Mouse (Mus musculus) embryonic fibroblast, embryonic 13.5 days (primary cell): ENCODE results near the gene Gm17490. TPM values are rescaled to one million over a fixed set of nuclear protein-coding genes. Genes with fewer than 3 reads are reported as not detected.

Source experiments
- H3K27ac ChIP-seq: 2 replicates; pipeline ENCODE4 v1.5.1; 2012; ENCODE audit warnings: low read length, control low read depth, inconsistent platforms; ENCODE audit not compliant: insufficient read depth
- H3K4me1 ChIP-seq: 2 replicates; pipeline ENCODE4 v1.6.1; 2011; ENCODE audit warnings: low read length; ENCODE audit not compliant: control insufficient read depth, insufficient read depth
- H3K4me3 ChIP-seq: 2 replicates; pipeline ENCODE4 v1.5.1; 2011; ENCODE audit warnings: mild to moderate bottlenecking, control low read depth, low read length; ENCODE audit not compliant: insufficient read depth
- CTCF ChIP-seq: IDR thresholded peaks from 2 replicates; pipeline ENCODE4 v1.5.1; 2011; ENCODE audit warnings: mild to moderate bottlenecking, control low read depth, low read length, moderate library complexity, borderline replicate concordance; ENCODE audit not compliant: insufficient read depth
- POLR2A ChIP-seq: IDR thresholded peaks from 2 replicates; pipeline ENCODE4 v1.6.1; 2011; ENCODE audit warnings: low read depth, mild to moderate bottlenecking, control low read depth, low read length, moderate library complexity
- polyA plus RNA-seq: library from polyadenylated mRNA; stranded (reverse); fragments of >200 nt; gene quantifications from 2 replicates; pipeline ENCODE4 v1.2.4, GENCODE M21; 2011; ENCODE audit warnings: low read depth; ENCODE audit not compliant: missing spikeins, insufficient read length

Gm17490 gene
- polyA plus RNA-seq, 1 experiment: not detected

- Histone ChIP-seq H3K4me1 (no peaks in the 10 kb centered on the region; the same call in 1 of the 2 replicates), H3K27ac (no peak overlapping the region), H3K4me3 (peak overlapping the region; percentile 90)
- TF ChIP-seq POLR2A (peak; percentile 81), CTCF (peak; percentile 100)
Measured at GRCm38 (mm10) chr2:11602506-11603489, 23.3 kb downstream of the Gm17490 start.

- no peak for TF ChIP-seq CTCF
- no peak for TF ChIP-seq POLR2A
- no peak overlapping the region for H3K27ac ChIP-seq
- no peaks in the 10 kb centered on the region; the same call in 1 of the 2 replicates for H3K4me1 ChIP-seq
- peak overlapping the region; percentile 90 for H3K4me3 ChIP-seq
Measured at GRCm38 (mm10) chr2:11601795-11602194, 24.3 kb downstream of the Gm17490 start.

- H3K4me3 ChIP-seq: no peak overlapping the region
- no peaks in the 10 kb centered on the region; the same call in 1 of the 2 replicates for H3K4me1 ChIP-seq
- no peak overlapping the region for H3K27ac ChIP-seq
- TF ChIP-seq CTCF: no peak
- no peak for TF ChIP-seq POLR2A
Measured at GRCm38 (mm10) chr2:11597906-11598305, 28.2 kb downstream of the Gm17490 start.

GRCm38 (mm10) chr2:11596690-11597089 lies 29.4 kb downstream of the Gm17490 start:
- H3K27ac ChIP-seq: no peak overlapping the region
- H3K4me1 ChIP-seq: no peaks in the 10 kb centered on the region; the same call in 1 of the 2 replicates
- no peak for TF ChIP-seq CTCF
- H3K4me3 ChIP-seq: no peak overlapping the region

- no peaks in the 10 kb centered on the region for H3K4me1 ChIP-seq
- H3K27ac ChIP-seq: no peak overlapping the region
- no peak for TF ChIP-seq CTCF
- no peak for TF ChIP-seq POLR2A
- H3K4me3 ChIP-seq: no peak overlapping the region
Measured at GRCm38 (mm10) chr2:11587996-11588395, 38.1 kb downstream of the Gm17490 start.

GRCm38 (mm10) chr2:11579399-11579798 lies 46.7 kb downstream of the Gm17490 start:
- H3K4me1 ChIP-seq: no peaks in the 10 kb centered on the region
- H3K27ac ChIP-seq: no peak overlapping the region
- H3K4me3 ChIP-seq: no peak overlapping the region
- TF ChIP-seq POLR2A (no peak), CTCF (no peak)

GRCm38 (mm10) chr2:11578187-11578586 lies 47.9 kb downstream of the Gm17490 start:
- H3K4me3 ChIP-seq: no peak overlapping the region
- no peaks in the 10 kb centered on the region for H3K4me1 ChIP-seq
- TF ChIP-seq CTCF (no peak), POLR2A (no peak)
- H3K27ac ChIP-seq: no peak overlapping the region

Other genes with a start within 250 kb of the Gm17490 start
- gene Pfkfb3, start 72.2 kb downstream of the Gm17490 start, polyA plus RNA-seq: 14.8 and 15.2 TPM in 2 replicates
- gene Rbm17, start 22.1 kb downstream of the Gm17490 start, polyA plus RNA-seq: 161 and 169 TPM in 2 replicates
- gene Il2ra, start 16.5 kb upstream of the Gm17490 start, polyA plus RNA-seq: not detected in 2 replicates
- 10.6 and 10.9 TPM in 2 replicates for gene Il15ra, start 79.0 kb upstream of the Gm17490 start, polyA plus RNA-seq
- gene Fbh1, start 151.3 kb upstream of the Gm17490 start, polyA plus RNA-seq: 106 and 108 TPM in 2 replicates
- gene Ankrd16, start 151.6 kb upstream of the Gm17490 start, polyA plus RNA-seq: 30.4 and 39.2 TPM in 2 replicates